16 mouse cellular contexts compared by ENCODE assay signal in genomic region chr14:110472176-110472575, GRCm38 (mm10).
"Had no signal": no experiment of that assay in that cellular context is flagged by ENCODE, and none has a peak within 500 bp of the region (broad histone marks: within the 10 kb centered on the region; RNA-seq: fewer than 3 reads in every experiment).

No protein-coding gene starts in this region.

- H3K9me3 ChIP-seq: liver, embryonic 12.5 days; midbrain, embryonic 12.5 days; midbrain, embryonic 15.5 days; neural tube, embryonic 13.5 days; neural tube, embryonic 15.5 days had no signal

- H3K27ac ChIP-seq: liver, embryonic 12.5 days; liver, embryonic 14.5 days; midbrain, embryonic 12.5 days; midbrain, embryonic 15.5 days; neural tube, embryonic 13.5 days; neural tube, embryonic 15.5 days had no signal

- DNase-seq: lung, adult 2 months; lung, postnatal 4 days; right cerebral cortex, adult 18-20 months; right cerebral cortex, postnatal 25 days; right cerebral cortex, postnatal 4 days; spleen, adult 18-20 months; thymus, adult 18-20 months; thymus, postnatal 14 days; thymus, postnatal 36 days had no signal

- H3K36me3 ChIP-seq: liver, embryonic 12.5 days; midbrain, embryonic 12.5 days; midbrain, embryonic 15.5 days; neural tube, embryonic 13.5 days; neural tube, embryonic 15.5 days had no signal

- H3K9ac ChIP-seq: liver, embryonic 12.5 days; liver, embryonic 14.5 days; midbrain, embryonic 12.5 days; midbrain, embryonic 15.5 days; neural tube, embryonic 13.5 days; neural tube, embryonic 15.5 days had no signal

- H3K27me3 ChIP-seq: liver, embryonic 12.5 days; midbrain, embryonic 12.5 days; midbrain, embryonic 15.5 days; neural tube, embryonic 13.5 days; neural tube, embryonic 15.5 days had no signal

- H3K4me1 ChIP-seq: liver, embryonic 12.5 days; midbrain, embryonic 15.5 days; neural tube, embryonic 13.5 days; neural tube, embryonic 15.5 days had no signal

- ATAC-seq: liver, embryonic 12.5 days; midbrain, embryonic 15.5 days had no signal

- H3K4me3 ChIP-seq: liver, embryonic 12.5 days; midbrain, embryonic 12.5 days; midbrain, embryonic 15.5 days; myocyte; neural tube, embryonic 13.5 days; neural tube, embryonic 15.5 days had no signal

- H3K4me2 ChIP-seq: liver, embryonic 12.5 days; midbrain, embryonic 12.5 days; midbrain, embryonic 15.5 days; neural tube, embryonic 13.5 days; neural tube, embryonic 15.5 days had no signal
